Mouse (Mus musculus): ENCODE results near the gene Krt71. TPM values are rescaled to one million over a fixed set of nuclear protein-coding genes. Genes with fewer than 3 reads are reported as not detected.

The Krt71 gene
- polyA plus RNA-seq (2015; fragmentation: Nextera tagmentation; extraction: Ambion mirVana): 1.7 and 1.8 TPM in 2 replicates

GRCm38 (mm10) chr15:101742711-101743110, at the start of gene Krt71:
TSS of gene Krt71 (minus strand) at chr15:101743109.
- H3K27me3 ChIP-seq (replicated peaks; ENCODE audit: control insufficient read depth, insufficient read depth, low read length): no peaks in the 10 kb centered on the region
- H3K27ac ChIP-seq (ENCODE audit: low read depth, low read length): no peak within 1 kb of the TSS
- H3K4me2 ChIP-seq (ENCODE audit: low read length): no peak within 1 kb of the TSS
- H3K9me3 ChIP-seq (ENCODE audit: control insufficient read depth, low read length): no peaks in the 10 kb centered on the region
- no peaks in the 10 kb centered on the region for H3K36me3 ChIP-seq (ENCODE audit: control insufficient read depth, insufficient read depth, low read length)
- no peak within 1 kb of the TSS for H3K9ac ChIP-seq (ENCODE audit: low read depth, low read length)
- 58% methylated on average over 14 of the region's 14 CpGs for WGBS
- H3K4me1 ChIP-seq (ENCODE audit: control insufficient read depth, insufficient read depth, low read depth, low read length): no peaks in the 10 kb centered on the region
- no peak for ATAC-seq
- H3K4me3 ChIP-seq (ENCODE audit: low read length): no peak within 1 kb of the TSS

DNA sequence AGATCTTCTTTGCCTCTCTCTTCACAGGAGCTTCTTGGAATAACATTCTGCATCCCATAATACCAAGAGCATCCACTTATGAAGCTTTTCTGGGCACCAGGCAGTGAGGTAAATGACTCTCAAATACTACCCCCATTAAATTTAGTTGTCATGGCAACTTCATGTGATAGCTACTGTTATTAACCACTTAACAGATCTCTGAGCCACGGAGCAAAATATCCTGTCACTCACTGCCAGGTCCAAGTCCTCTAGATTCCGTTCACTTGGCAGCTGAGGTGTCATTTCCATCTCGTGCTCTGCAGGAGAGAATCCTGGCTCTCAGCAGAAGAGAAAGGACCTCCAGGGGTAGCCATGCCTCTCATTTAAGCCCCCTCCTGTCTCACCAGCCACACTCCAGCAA, 48.0 kb upstream of the Krt71 start:
- Histone ChIP-seq H3K9ac (ENCODE audit: low read depth, low read length) (no peak overlapping the region), H3K27ac (ENCODE audit: low read depth, low read length) (no peak overlapping the region), H3K4me3 (ENCODE audit: low read length) (no peak overlapping the region), H3K27me3 (replicated peaks; ENCODE audit: control insufficient read depth, insufficient read depth, low read length) (no peaks in the 10 kb centered on the region), H3K4me2 (ENCODE audit: low read length) (no peak overlapping the region), H3K4me1 (ENCODE audit: control insufficient read depth, insufficient read depth, low read depth, low read length) (peaks cover 3% of the 10 kb centered on the region; the same call in 1 of the 2 replicates), H3K9me3 (ENCODE audit: control insufficient read depth, low read length) (no peaks in the 10 kb centered on the region), H3K36me3 (ENCODE audit: control insufficient read depth, insufficient read depth, low read length) (no peaks in the 10 kb centered on the region)
- ATAC-seq: 0 out of 2 replicates have a peak, but pooled peaks have one; percentile 37
- 19% methylated on average over 3 of the region's 3 CpGs for WGBS

DNA sequence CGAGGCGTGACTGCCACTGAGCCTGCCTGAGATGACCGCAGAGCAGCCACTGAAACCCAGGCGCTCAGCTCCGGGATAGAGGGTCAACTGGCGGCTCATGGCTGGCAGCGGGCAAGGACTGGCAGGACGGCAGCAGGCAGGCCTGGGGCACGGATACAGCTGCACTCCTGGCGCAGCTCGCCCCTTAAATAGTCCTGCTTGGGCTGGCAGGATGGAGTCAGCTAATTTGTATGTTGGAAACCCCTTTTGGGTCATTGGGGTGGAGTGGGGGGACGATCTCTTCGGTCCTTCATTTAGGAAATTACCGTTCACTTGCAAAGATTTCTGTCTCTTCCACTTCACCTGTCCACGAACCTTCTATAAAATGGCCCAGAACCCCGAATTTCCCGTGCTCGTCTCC, 43.5 kb upstream of the Krt71 start, which contains the start of gene Krt72:
Gene Krt72 (minus strand): TSS at position 101 of the 400 bp plus-strand sequence.
- ATAC-seq: no peak
- Histone ChIP-seq H3K4me1 (ENCODE audit: control insufficient read depth, insufficient read depth, low read depth, low read length) (peaks cover 3% of the 10 kb centered on the region; the same call in 1 of the 2 replicates), H3K9ac (ENCODE audit: low read depth, low read length) (no peak within 1 kb of the TSS), H3K27ac (ENCODE audit: low read depth, low read length) (no peak within 1 kb of the TSS), H3K4me2 (ENCODE audit: low read length) (no peak within 1 kb of the TSS), H3K36me3 (ENCODE audit: control insufficient read depth, insufficient read depth, low read length) (no peaks in the 10 kb centered on the region), H3K9me3 (ENCODE audit: control insufficient read depth, low read length) (no peaks in the 10 kb centered on the region), H3K4me3 (ENCODE audit: low read length) (no peak within 1 kb of the TSS), H3K27me3 (replicated peaks; ENCODE audit: control insufficient read depth, insufficient read depth, low read length) (no peaks in the 10 kb centered on the region)
- 87% methylated on average over 18 of the region's 18 CpGs for WGBS

DNA sequence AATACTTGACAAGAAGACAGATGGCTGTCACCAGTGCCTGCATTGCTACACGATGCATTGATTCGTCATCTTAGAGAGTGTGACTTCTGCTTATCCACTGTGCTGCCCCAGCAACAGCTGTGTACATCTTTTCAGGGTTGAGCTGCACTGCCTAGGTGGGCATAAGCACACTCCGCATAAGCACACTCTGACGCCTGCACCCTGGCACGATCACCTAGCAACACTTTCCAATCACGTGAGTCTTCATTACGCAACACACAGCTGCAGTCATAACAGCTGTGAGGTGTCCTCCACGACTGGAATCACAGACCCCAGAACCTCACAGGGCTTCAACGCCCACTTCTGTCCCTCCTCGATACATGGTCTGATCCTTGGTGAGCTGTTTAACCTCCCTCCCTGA, 30.5 kb upstream of the Krt71 start:
- no peak overlapping the region for H3K4me3 ChIP-seq (ENCODE audit: low read length)
- no peak overlapping the region for H3K9ac ChIP-seq (ENCODE audit: low read depth, low read length)
- H3K9me3 ChIP-seq (ENCODE audit: control insufficient read depth, low read length): no peaks in the 10 kb centered on the region
- 81% methylated on average over 10 of the region's 10 CpGs for WGBS
- no peak overlapping the region for H3K4me2 ChIP-seq (ENCODE audit: low read length)
- no peaks in the 10 kb centered on the region for H3K4me1 ChIP-seq (ENCODE audit: control insufficient read depth, insufficient read depth, low read depth, low read length)
- no peaks in the 10 kb centered on the region for H3K36me3 ChIP-seq (ENCODE audit: control insufficient read depth, insufficient read depth, low read length)
- H3K27me3 ChIP-seq (replicated peaks; ENCODE audit: control insufficient read depth, insufficient read depth, low read length): no peaks in the 10 kb centered on the region
- no peak for ATAC-seq
- no peak overlapping the region for H3K27ac ChIP-seq (ENCODE audit: low read depth, low read length)

GRCm38 (mm10) chr15:101772711-101773081, 29.8 kb upstream of the Krt71 start:
- Histone ChIP-seq H3K9ac (ENCODE audit: low read depth, low read length) (peak overlapping the region; percentile 41; the same call in 1 of the 2 replicates), H3K27ac (ENCODE audit: low read depth, low read length) (no peak overlapping the region), H3K4me2 (ENCODE audit: low read length) (no peak overlapping the region), H3K4me3 (ENCODE audit: low read length) (no peak overlapping the region), H3K4me1 (ENCODE audit: control insufficient read depth, insufficient read depth, low read depth, low read length) (no peaks in the 10 kb centered on the region), H3K9me3 (ENCODE audit: control insufficient read depth, low read length) (no peaks in the 10 kb centered on the region), H3K27me3 (replicated peaks; ENCODE audit: control insufficient read depth, insufficient read depth, low read length) (no peaks in the 10 kb centered on the region), H3K36me3 (ENCODE audit: control insufficient read depth, insufficient read depth, low read length) (no peaks in the 10 kb centered on the region)
- peak; percentile 67 for ATAC-seq
- WGBS: 6% methylated on average over 5 of the region's 5 CpGs

GRCm38 (mm10) chr15:101772080-101772710, 29.3 kb upstream of the Krt71 start:
- H3K27ac ChIP-seq (ENCODE audit: low read depth, low read length): no peak overlapping the region
- no peak for ATAC-seq
- no peaks in the 10 kb centered on the region for H3K4me1 ChIP-seq (ENCODE audit: control insufficient read depth, insufficient read depth, low read depth, low read length)
- no peak overlapping the region for H3K4me2 ChIP-seq (ENCODE audit: low read length)
- H3K9ac ChIP-seq (ENCODE audit: low read depth, low read length): peak overlapping the region; percentile 41; the same call in 1 of the 2 replicates
- H3K4me3 ChIP-seq (ENCODE audit: low read length): no peak overlapping the region
- H3K27me3 ChIP-seq (replicated peaks; ENCODE audit: control insufficient read depth, insufficient read depth, low read length): no peaks in the 10 kb centered on the region
- H3K9me3 ChIP-seq (ENCODE audit: control insufficient read depth, low read length): no peaks in the 10 kb centered on the region
- WGBS: 73% methylated on average over 5 of the region's 5 CpGs
- H3K36me3 ChIP-seq (ENCODE audit: control insufficient read depth, insufficient read depth, low read length): no peaks in the 10 kb centered on the region

DNA sequence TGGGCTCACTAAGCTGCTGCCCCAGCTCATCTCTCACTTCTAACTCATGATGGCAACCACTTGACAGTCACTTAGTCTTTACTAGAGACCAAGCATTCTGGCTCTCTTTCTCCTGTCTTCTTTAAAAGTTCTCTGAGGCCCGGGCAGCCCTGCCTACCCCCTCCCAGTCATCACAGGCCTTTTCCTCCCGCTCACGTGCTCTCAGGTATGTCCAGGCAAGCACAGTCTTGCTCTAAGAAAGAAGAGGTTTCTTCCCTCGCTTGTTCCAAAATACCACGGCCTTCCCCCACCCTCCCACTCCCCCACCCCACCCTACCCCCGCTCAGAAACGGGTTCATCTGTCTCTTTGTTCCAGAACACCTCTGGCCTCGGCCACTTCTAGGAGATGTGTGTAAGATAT, 27.3 kb upstream of the Krt71 start:
- no peaks in the 10 kb centered on the region for H3K36me3 ChIP-seq (ENCODE audit: control insufficient read depth, insufficient read depth, low read length)
- H3K27ac ChIP-seq (ENCODE audit: low read depth, low read length): no peak overlapping the region
- H3K4me1 ChIP-seq (ENCODE audit: control insufficient read depth, insufficient read depth, low read depth, low read length): no peaks in the 10 kb centered on the region
- no peak overlapping the region for H3K9ac ChIP-seq (ENCODE audit: low read depth, low read length)
- ATAC-seq: no peak
- H3K9me3 ChIP-seq (ENCODE audit: control insufficient read depth, low read length): no peaks in the 10 kb centered on the region
- no peak overlapping the region for H3K4me2 ChIP-seq (ENCODE audit: low read length)
- H3K27me3 ChIP-seq (replicated peaks; ENCODE audit: control insufficient read depth, insufficient read depth, low read length): no peaks in the 10 kb centered on the region
- no peak overlapping the region for H3K4me3 ChIP-seq (ENCODE audit: low read length)
- 58% methylated on average over 8 of the region's 8 CpGs for WGBS

DNA sequence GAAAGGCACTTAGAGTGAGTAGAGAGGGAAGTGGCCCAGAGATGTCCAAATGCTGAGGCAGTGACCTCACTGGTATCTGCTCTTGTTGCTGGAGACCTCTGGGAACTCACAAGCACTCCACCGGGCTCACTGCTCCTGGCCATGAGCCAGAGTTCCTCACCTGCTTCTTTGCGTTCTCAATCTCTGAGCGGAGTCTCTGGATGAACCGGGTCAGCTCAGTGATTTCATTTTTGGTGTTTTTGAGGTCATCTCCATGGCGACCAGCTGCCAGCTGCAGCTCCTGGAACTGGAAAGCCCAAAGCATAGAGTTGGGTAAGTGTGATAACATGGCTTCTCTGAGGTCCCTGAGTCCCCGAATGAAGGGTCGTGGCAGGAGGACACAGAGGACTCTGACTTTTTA, 5.1 kb downstream of the Krt71 start:
- H3K9me3 ChIP-seq (ENCODE audit: control insufficient read depth, low read length): no peaks in the 10 kb centered on the region
- no peak for ATAC-seq
- H3K4me3 ChIP-seq (ENCODE audit: low read length): no peak overlapping the region
- no peak overlapping the region for H3K9ac ChIP-seq (ENCODE audit: low read depth, low read length)
- H3K36me3 ChIP-seq (ENCODE audit: control insufficient read depth, insufficient read depth, low read length): no peaks in the 10 kb centered on the region
- H3K4me2 ChIP-seq (ENCODE audit: low read length): no peak overlapping the region
- no peak overlapping the region for H3K27ac ChIP-seq (ENCODE audit: low read depth, low read length)
- 60% methylated on average over 7 of the region's 7 CpGs for WGBS
- no peaks in the 10 kb centered on the region for H3K27me3 ChIP-seq (replicated peaks; ENCODE audit: control insufficient read depth, insufficient read depth, low read length)
- no peaks in the 10 kb centered on the region for H3K4me1 ChIP-seq (ENCODE audit: control insufficient read depth, insufficient read depth, low read depth, low read length)

DNA sequence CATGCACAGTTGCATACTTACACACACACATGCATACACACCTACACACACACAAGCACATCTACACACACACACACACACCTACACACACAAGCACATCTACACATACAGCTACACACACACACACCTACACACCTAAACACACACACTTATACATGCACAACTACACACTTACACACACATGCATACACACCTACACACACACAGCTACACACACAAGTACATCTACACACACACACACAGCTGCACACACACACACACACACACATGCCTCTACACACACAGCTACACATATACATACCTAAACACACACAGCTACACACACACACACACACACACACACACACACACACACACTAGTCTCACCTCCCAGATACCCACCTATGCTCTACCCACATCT, 12.3 kb downstream of the Krt71 start:
- no peaks in the 10 kb centered on the region for H3K4me1 ChIP-seq (ENCODE audit: control insufficient read depth, insufficient read depth, low read depth, low read length)
- H3K27ac ChIP-seq (ENCODE audit: low read depth, low read length): no peak overlapping the region
- ATAC-seq: no peak

More for the DNA sequence above, 12.3 kb downstream of the Krt71 start:
- Histone ChIP-seq H3K4me2 (ENCODE audit: low read length) (no peak overlapping the region), H3K27me3 (replicated peaks; ENCODE audit: control insufficient read depth, insufficient read depth, low read length) (no peaks in the 10 kb centered on the region), H3K36me3 (ENCODE audit: control insufficient read depth, insufficient read depth, low read length) (no peaks in the 10 kb centered on the region), H3K9me3 (ENCODE audit: control insufficient read depth, low read length) (no peaks in the 10 kb centered on the region), H3K4me3 (ENCODE audit: low read length) (no peak overlapping the region), H3K9ac (ENCODE audit: low read depth, low read length) (no peak overlapping the region)
